Mouse (Mus musculus) ovary, postnatal 14 days (tissue): ENCODE data around the gene Rbfox1.

Experiments
- DNase-seq: peaks from one replicate; pipeline ENCODE4 v3.0.0; 2022; ENCODE audit warnings: low spot score

The Rbfox1 gene

GRCm38 (mm10) chr16:7038639-7039260, 1153.6 kb downstream of the Rbfox1 start:
- no peak for DNase-seq

- DNase-seq = no peak
Measured at GRCm38 (mm10) chr16:7039404-7040367, 1154.5 kb downstream of the Rbfox1 start.

- no peak for DNase-seq
Measured at GRCm38 (mm10) chr16:7040691-7041090, 1155.5 kb downstream of the Rbfox1 start.

DNA sequence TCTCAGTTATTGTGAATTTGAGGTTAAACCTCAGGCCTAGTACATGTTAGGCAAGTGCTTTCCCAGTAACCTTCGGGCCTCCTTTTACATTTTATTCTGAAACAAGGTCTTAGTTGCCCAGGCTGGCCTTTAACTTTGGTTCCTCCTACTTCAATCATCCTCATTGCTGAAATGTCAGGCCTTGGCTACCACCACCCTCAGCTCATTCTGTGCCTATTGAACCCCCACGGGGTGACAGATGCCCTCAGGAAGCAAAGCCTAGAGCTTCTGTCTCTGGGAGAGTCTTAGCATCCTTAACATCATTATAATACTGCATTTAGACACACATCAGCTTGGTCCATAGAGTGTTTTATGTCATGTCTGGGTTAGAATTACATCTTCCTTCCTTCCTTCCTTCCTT, 1162.3 kb downstream of the Rbfox1 start:
- DNase-seq = no peak

DNA sequence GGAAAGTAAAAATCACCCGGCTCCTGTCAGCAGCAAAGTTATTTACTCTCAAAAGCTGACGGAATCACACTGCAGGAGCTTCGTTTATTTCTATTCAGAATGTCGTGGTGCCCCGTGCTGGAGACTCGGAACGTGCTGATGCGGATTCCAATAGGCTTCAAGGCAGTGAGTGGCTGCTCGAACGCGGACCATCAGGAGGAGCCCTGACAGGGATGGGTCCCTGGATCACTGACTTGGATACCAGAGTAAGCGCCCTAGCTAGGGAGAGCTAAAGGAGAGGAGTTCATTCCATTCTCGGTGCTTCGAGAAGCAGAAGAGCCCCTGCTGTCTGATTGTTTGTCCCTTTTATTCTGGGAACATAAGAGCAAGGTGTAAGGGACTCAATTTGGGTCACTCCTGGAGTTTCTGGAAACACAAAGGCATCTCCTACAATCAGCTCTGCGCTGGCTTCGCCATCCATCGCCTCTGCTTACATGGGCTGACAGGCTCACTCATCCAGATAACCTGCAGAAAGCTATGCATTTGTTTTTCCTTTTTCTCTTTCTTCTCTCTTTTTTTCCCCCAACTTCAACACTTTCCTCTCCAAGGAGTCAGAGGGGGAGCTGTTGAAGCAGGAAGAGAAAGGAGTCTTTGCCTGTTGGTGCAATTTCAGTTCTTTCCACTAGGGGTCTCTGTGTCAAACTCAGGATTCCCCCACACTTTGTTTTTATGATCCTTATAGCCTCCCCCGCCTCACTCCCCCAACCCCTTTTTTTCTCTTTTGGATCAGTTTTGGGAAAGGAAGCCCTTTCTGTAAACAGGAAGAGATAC, 1164.2 kb downstream of the Rbfox1 start:
- DNase-seq = peak; percentile 15

DNA sequence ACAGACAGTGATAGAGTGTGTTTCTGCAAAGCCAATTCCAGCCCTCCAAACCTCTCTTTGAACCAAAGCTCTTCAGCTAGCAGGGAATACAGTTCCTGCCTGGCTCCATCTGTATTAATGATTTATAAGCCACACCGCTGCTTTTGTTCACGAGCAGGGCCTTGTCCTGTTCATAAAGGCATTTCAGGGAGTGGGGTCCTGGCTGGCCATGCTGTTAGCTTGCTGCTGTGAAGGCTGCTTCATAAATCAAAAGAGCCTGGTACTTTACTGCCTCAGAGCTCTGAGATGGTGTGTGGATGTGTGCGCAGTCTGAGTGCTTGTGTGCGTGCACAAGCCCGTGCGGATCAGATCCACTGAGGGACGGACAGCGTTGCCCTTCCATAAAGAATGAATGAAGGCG, 1165.8 kb downstream of the Rbfox1 start:
- no peak for DNase-seq

DNA sequence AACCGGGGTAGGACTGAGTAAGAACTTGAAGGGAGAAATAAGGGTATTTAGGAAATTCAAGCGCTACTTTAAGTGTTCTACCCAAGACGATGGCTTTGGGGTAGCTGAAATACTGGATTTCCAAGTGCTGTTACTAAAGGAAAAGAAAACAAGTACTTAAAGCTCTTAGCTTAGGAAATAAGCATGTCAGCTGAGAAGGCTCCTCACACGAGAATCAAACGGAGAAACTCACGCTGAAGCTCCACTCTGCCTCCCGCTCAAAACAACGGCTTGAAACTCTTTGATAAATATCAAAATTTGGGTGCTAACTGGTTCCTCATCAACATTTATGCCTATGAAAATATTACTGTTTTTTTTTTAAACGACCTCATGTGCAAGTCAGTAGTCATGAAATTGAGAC, 1166.8 kb downstream of the Rbfox1 start:
- no peak for DNase-seq

- DNase-seq = no peak
Measured at GRCm38 (mm10) chr16:7052408-7052807, 1167.3 kb downstream of the Rbfox1 start.

DNA sequence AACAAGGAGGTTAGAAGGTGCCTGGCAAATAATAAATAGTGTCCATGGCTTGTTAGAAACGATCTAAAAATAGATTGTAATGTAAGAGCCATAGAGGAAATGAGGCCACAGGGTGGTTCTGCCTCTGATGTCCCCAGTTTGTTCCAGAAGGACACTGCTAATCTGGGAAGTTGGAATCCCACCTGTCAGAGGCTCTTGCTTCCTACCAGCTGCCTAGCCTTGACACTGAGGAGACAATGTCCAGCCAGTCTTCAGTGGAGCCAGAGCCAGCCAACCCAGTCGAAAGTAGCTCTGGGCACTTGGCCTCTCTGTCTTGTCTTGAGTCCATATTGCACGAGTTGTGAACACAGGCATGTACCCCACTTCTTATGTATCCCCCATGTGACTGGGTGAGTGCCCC, 1172.6 kb downstream of the Rbfox1 start:
- DNase-seq = no peak

- DNase-seq = no peak
Measured at GRCm38 (mm10) chr16:7058556-7058955, 1173.4 kb downstream of the Rbfox1 start.

GRCm38 (mm10) chr16:7059596-7059995, 1174.4 kb downstream of the Rbfox1 start:
- DNase-seq = no peak

DNA sequence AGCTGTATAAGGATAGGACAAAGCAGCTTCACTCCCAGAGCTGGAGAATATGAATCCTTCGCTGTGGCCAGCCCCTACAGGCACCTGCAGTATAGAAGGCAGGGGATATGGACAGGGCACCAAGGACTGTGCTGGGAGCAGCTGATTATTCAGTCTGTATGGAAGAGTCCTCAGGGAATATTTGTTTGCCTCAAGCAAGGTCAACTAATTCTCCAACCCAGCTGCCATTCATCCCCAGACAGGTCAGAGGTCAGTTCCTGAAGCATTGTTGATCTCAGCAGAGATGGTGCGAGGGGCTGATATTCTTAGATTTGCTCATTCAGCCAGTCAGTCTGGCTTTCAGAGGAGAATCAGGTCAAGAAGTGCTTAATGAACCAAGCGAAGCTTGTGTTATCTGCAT, 1175.7 kb downstream of the Rbfox1 start:
- no peak for DNase-seq

- DNase-seq = no peak
Measured at GRCm38 (mm10) chr16:7062512-7062911, 1177.4 kb downstream of the Rbfox1 start.

DNA sequence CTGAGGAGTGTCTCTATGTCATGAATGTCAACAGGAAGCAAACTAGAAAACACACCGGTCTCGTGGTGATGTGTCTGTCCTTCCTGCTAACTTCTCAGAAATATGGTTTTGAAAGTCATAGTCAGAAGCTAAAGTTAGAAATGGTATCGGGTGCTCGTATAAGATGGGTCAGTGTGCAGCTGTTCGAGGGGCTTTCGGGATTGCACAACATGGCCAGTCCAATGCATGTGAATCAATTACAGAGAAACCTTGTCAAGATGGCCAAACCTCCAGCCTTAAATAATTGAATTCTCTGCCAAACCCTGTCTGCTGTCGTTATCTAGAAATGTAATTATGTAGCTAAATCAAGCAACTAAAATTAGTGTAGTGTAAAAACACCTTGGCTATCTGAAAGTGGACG, 1182.0 kb downstream of the Rbfox1 start:
- DNase-seq = no peak

- DNase-seq = no peak
Measured at GRCm38 (mm10) chr16:7069599-7069998, 1184.4 kb downstream of the Rbfox1 start.

DNA sequence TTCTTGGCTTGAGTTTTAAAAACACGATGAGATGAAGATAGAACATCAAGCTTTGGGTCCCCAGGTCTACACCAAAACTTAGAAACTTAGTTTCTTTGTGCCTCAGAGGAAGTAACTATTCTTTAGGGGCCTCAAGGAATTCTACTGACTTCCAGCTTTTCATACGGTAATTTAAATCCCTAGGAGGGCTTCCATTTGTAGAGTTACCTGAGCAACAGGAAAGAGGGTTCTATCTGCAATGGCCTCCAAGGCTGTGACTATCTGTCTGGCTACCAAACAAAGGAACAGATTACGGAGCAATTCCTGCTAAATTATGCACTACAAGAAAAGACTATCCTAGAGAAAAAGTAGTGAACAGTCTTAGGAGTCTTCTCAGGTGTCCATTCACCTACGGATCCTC, 1189.6 kb downstream of the Rbfox1 start:
- no peak for DNase-seq

DNA sequence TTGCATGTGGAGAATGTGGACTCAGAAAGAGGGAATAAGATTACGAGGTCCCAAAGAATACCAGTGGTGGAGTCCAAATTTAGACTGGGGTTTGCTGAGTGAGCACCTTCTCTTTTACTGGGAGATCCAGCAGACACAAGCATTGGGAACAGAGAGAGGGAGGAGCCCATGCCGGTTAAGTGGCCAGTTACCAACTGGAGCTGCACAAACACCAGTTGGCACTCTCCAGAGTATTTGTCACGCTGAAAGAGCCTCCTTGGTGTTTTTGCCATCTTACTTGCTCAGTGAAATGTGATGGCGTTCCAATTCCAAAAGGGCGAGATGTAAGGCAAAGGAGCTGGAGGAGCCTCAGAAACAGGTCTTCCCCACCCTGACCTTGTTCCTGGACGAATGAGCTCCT, 1190.6 kb downstream of the Rbfox1 start:
- DNase-seq = no peak

- DNase-seq = no peak
Measured at GRCm38 (mm10) chr16:7076305-7076704, 1191.2 kb downstream of the Rbfox1 start.

DNA sequence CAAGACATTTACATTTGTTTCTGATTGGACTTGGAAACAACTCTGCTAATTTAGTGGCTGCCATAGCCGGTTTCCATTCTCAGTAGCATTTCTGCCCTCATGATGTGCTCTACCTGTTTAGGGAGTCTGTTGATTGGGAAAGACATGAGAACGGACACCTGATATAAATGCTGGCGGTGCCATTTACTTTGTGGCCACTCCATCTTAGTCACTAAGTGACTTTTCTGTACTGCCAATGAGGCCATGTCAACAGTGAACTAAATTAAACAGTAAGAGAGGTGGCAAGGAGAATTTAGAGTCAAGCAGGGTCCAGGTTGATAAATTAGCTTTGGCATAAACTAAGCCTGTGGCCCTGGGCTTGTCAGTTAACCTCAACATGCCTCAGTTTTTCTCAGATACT, 1191.6 kb downstream of the Rbfox1 start:
- no peak for DNase-seq

- no peak for DNase-seq
Measured at GRCm38 (mm10) chr16:7081074-7081568, 1196.0 kb downstream of the Rbfox1 start.

DNA sequence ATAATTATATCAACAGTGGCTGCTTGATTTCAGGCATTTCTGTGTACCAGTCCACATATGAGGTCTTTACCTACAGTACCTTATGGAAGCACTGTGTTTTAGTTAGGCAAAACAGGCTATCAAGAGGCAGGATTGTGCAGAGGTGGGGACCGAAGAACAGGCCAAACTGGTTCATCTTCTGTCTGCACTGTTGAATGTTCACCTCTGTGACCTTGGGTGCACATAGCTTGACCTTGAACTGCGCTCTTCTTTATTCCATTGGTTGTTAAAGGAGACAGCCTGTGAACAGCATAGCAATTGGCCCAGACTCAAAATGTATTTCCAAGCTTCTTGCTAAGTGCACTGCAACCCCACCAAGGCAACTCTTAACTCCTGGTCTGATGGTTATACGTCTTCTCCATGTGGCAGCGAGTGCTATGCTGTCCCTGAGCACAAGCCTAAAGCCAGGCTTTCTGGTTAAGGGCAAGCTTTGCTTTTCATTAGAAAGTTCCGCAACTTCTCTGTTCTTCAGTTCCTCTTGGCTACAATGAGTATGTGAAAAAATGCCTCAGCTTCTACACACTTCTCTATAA, 1196.6 kb downstream of the Rbfox1 start:
- DNase-seq = no peak

GRCm38 (mm10) chr16:7083937-7084336, 1198.8 kb downstream of the Rbfox1 start:
- DNase-seq = no peak
